Mouse (Mus musculus): ENCODE data around the gene Nme8. TPM values are rescaled to one million over a fixed set of nuclear protein-coding genes. Genes with fewer than 3 reads are reported as not detected.

Nme8 gene
- polyA plus RNA-seq, 1 experiment from 2014 or later: not detected

DNA sequence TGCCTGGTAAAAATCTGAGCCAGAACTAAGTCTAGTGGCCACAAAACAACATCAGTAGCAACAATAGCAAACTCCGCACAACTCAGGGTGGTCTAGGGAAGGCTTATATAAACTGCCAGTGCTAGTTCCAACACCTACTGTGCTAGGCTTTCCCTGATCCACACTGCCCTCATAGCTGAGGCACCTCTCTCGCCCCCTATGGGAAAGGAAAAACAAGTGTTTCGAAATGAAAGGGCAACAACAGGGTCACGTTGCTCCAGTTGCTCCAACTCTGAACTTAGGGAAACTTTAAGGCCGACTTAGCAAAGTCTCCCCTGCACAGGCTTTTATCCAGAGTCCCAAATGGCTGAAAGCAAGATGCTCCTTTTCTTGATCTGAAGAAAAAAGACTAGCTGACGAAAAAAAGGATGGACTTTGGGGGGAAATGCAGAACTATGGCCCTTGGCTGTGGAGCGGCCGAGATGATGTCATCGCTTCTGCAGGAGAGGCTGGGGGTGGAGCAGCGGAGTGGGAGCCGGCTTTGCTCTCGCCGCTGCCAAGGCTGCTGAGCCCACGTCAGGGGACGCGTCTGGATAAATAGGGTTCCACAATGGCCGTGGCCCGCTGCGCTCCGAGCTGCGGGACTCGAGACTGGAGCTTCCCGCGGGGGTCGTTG lies 74.9 kb downstream of the Nme8 start, which contains the start of gene Sfrp4:
TSS of gene Sfrp4 (plus strand) at position 532 of the 655 bp plus-strand sequence.
- H3K27ac ChIP-seq (ENCODE audit: low read length): no peak within 1 kb of the TSS
- H3K9ac ChIP-seq (replicated peaks; ENCODE audit: low read length): peak within 1 kb of the TSS; percentile 63

DNA sequence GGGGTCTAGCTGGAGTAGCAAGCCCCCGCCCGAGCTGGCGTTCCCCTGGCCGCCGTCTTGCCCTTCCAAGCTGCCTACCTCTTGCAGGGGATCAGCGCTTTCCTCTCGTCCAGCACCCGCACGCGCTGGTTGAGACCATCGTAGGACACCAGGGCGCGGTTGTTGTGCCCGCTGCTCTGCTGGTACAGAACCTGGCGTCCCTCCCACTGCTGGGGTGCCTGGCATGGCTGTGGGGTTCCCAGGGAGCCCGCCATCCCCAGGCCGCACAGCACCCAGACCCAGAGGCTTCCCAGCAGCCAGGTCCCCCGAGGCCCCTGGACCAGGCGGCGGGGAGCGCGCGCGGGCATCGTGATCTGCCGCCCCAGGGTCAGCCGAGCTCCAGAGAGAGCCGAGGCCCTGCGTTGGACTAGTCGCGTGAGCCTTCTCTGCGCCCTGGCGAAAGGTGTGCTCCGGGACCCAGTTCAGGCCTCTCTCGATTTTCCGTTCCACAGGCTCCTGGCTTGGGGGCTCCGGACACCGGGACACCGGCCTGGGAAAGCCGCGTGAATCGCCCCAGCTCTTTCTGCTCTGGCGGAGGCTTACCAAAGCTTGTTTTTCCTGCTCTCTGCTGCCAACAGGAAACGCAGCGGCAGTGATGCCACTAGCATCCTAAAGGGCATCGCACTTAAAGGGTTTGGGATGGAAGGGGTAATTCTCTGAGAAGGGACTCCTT lies 78.2 kb downstream of the Nme8 start, which contains the start of gene Epdr1:
TSS of gene Epdr1 (minus strand) at position 712 of the 712 bp plus-strand sequence.
- H3K27me3 ChIP-seq (ENCODE audit: insufficient read depth, low read length): peaks cover 12% of the 10 kb centered on the region
- WGBS: under 1% methylated on average over 45 of the region's 46 CpGs
- peak; percentile 91 for ATAC-seq (ENCODE audit: low FRiP score, low TSS enrichment)
- H3K9ac ChIP-seq (replicated peaks; ENCODE audit: low read length): peak within 1 kb of the TSS; percentile 82
- peak within 1 kb of the TSS; percentile 65 for H3K4me3 ChIP-seq (ENCODE audit: low read length)
- 0 out of 2 replicates have a peak, but pooled peaks cover 7% of the 10 kb centered on the region for H3K4me1 ChIP-seq (ENCODE audit: insufficient read depth, low read length)
- H3K9me3 ChIP-seq (ENCODE audit: low read length): no peaks in the 10 kb centered on the region
- H3K36me3 ChIP-seq (ENCODE audit: insufficient read depth, low read length): no peaks in the 10 kb centered on the region
- peak within 1 kb of the TSS; percentile 52 for H3K27ac ChIP-seq (ENCODE audit: low read length)
- peak within 1 kb of the TSS; percentile 89 for H3K4me2 ChIP-seq (replicated peaks; ENCODE audit: low read depth, low read length)

More for the DNA sequence above, 74.9 kb downstream of the Nme8 start, which contains the start of gene Sfrp4:
- ATAC-seq (ENCODE audit: low FRiP score, low TSS enrichment): peak; percentile 58; the same call in 1 of the 2 replicates
- peaks cover 12% of the 10 kb centered on the region for H3K27me3 ChIP-seq (ENCODE audit: insufficient read depth, low read length)
- no peaks in the 10 kb centered on the region for H3K36me3 ChIP-seq (ENCODE audit: insufficient read depth, low read length)
- peak within 1 kb of the TSS; percentile 52 for H3K4me3 ChIP-seq (ENCODE audit: low read length)
- 4% methylated on average over 25 of the region's 25 CpGs for WGBS
- no peaks in the 10 kb centered on the region for H3K9me3 ChIP-seq (ENCODE audit: low read length)
- peak within 1 kb of the TSS; percentile 93 for H3K4me2 ChIP-seq (replicated peaks; ENCODE audit: low read depth, low read length)
- 0 out of 2 replicates have a peak, but pooled peaks cover 7% of the 10 kb centered on the region for H3K4me1 ChIP-seq (ENCODE audit: insufficient read depth, low read length)

DNA sequence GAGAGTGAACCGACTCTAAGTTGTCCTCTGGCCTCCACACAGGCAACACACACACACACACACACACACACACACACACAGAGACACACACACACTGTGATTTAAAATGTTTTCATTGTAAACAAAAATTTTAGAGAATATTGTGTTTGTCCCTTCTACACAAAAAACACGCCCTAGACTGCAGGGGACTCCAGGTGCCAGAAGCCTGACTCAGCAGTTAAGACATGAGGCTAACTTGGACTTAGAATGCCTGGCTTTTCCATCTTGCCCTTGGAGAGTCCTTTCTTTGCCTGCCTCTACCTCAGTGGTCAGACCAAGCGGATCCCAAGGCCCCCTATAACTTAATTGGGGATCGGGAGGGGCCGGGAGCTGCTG lies 78.8 kb downstream of the Nme8 start:
- no peaks in the 10 kb centered on the region for H3K9me3 ChIP-seq (ENCODE audit: low read length)
- H3K36me3 ChIP-seq (ENCODE audit: insufficient read depth, low read length): no peaks in the 10 kb centered on the region
- peak; percentile 57 for ATAC-seq (ENCODE audit: low FRiP score, low TSS enrichment)
- H3K4me2 ChIP-seq (replicated peaks; ENCODE audit: low read depth, low read length): peak overlapping the region; percentile 89
- peak overlapping the region; percentile 82 for H3K9ac ChIP-seq (replicated peaks; ENCODE audit: low read length)
- H3K4me3 ChIP-seq (ENCODE audit: low read length): peak overlapping the region; percentile 65
- 0 out of 2 replicates have a peak, but pooled peaks cover 7% of the 10 kb centered on the region for H3K4me1 ChIP-seq (ENCODE audit: insufficient read depth, low read length)
- 8% methylated on average over 5 of the region's 5 CpGs for WGBS
- H3K27ac ChIP-seq (ENCODE audit: low read length): 0 out of 2 replicates have a peak overlapping the region, but pooled peaks have one; percentile 52
- peaks cover 8% of the 10 kb centered on the region for H3K27me3 ChIP-seq (ENCODE audit: insufficient read depth, low read length)

DNA sequence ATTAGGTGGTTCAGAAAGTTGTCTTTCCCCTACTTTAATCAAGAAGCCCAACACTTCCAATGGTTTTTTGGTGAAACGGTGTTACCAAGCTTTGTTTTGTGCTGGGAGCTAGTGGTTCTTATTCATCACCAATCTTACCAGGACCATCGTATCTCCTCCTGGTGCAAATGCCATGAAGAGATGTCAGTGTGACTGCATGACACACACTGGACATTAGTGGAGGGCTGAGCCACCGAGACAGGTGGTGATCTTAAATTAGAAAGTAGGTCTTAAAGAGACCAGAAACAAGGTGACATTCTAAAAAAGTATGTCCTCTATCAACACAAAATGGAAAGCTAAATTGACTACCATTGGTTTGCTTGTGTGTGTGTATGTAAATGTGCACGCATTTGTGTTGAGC lies 79.5 kb downstream of the Nme8 start:
- Histone ChIP-seq H3K4me1 (ENCODE audit: insufficient read depth, low read length) (0 out of 2 replicates have a peak, but pooled peaks cover 1% of the 10 kb centered on the region), H3K27me3 (ENCODE audit: insufficient read depth, low read length) (peaks cover under 1% of the 10 kb centered on the region; the same call in 1 of the 2 replicates), H3K36me3 (ENCODE audit: insufficient read depth, low read length) (no peaks in the 10 kb centered on the region), H3K27ac (ENCODE audit: low read length) (no peak overlapping the region), H3K4me2 (replicated peaks; ENCODE audit: low read depth, low read length) (no peak overlapping the region), H3K9ac (replicated peaks; ENCODE audit: low read length) (no peak overlapping the region), H3K9me3 (ENCODE audit: low read length) (no peaks in the 10 kb centered on the region), H3K4me3 (ENCODE audit: low read length) (no peak overlapping the region)
- WGBS: 96% methylated on average over 4 of the region's 4 CpGs
- no peak for ATAC-seq (ENCODE audit: low FRiP score, low TSS enrichment)

DNA sequence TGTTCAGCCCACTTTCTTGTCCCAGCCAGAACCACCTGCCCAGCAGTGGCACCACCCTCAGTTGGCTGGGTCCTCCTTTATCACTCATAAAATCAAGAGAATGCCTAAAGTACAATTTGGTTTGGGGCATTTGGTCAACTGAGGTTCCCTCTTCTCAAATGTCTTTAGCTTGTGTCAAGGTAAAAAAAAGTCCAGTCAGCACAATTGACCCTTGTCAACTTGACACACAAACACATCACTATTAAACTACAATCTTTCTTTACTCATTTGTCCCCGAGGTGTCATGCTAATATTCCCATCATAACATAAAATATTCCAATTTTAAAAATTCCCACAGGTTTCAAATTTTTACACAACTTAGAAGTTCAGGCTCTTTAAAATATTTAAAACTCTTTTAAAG lies 83.3 kb downstream of the Nme8 start:
- no peak overlapping the region for H3K27ac ChIP-seq (ENCODE audit: low read length)
- WGBS: 90% methylated on average over 1 of the region's 1 CpGs
- no peak overlapping the region for H3K4me2 ChIP-seq (replicated peaks; ENCODE audit: low read depth, low read length)
- H3K9me3 ChIP-seq (ENCODE audit: low read length): no peaks in the 10 kb centered on the region
- no peak for ATAC-seq (ENCODE audit: low FRiP score, low TSS enrichment)
- H3K36me3 ChIP-seq (ENCODE audit: insufficient read depth, low read length): no peaks in the 10 kb centered on the region
- H3K9ac ChIP-seq (replicated peaks; ENCODE audit: low read length): no peak overlapping the region
- H3K27me3 ChIP-seq (ENCODE audit: insufficient read depth, low read length): no peaks in the 10 kb centered on the region
- H3K4me3 ChIP-seq (ENCODE audit: low read length): no peak overlapping the region
- H3K4me1 ChIP-seq (ENCODE audit: insufficient read depth, low read length): no peaks in the 10 kb centered on the region

DNA sequence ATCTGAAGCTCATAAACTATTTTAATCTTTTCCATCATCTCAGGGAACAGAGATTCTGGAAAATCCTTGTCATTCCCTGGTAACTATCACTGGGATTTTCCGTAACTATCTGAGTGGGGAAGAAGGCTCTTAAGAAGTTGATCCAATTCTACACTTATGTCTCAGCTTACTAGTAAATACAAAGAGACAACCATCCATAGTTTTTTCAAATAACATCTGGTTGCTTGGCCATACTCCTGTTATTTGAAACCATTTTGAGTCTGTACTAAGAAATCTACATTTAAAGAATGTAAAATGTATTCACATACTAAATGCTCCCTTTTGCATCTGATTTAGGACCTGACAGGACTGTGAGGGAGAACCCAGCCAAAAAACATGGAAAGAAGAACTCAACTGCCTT lies 84.2 kb downstream of the Nme8 start:
- no peaks in the 10 kb centered on the region for H3K27me3 ChIP-seq (ENCODE audit: insufficient read depth, low read length)
- no peak overlapping the region for H3K27ac ChIP-seq (ENCODE audit: low read length)
- 97% methylated on average over 1 of the region's 1 CpGs for WGBS
- no peak for ATAC-seq (ENCODE audit: low FRiP score, low TSS enrichment)
- no peaks in the 10 kb centered on the region for H3K9me3 ChIP-seq (ENCODE audit: low read length)
- no peaks in the 10 kb centered on the region for H3K36me3 ChIP-seq (ENCODE audit: insufficient read depth, low read length)
- no peak overlapping the region for H3K4me3 ChIP-seq (ENCODE audit: low read length)
- H3K4me1 ChIP-seq (ENCODE audit: insufficient read depth, low read length): no peaks in the 10 kb centered on the region
- H3K4me2 ChIP-seq (replicated peaks; ENCODE audit: low read depth, low read length): no peak overlapping the region
- H3K9ac ChIP-seq (replicated peaks; ENCODE audit: low read length): no peak overlapping the region

DNA sequence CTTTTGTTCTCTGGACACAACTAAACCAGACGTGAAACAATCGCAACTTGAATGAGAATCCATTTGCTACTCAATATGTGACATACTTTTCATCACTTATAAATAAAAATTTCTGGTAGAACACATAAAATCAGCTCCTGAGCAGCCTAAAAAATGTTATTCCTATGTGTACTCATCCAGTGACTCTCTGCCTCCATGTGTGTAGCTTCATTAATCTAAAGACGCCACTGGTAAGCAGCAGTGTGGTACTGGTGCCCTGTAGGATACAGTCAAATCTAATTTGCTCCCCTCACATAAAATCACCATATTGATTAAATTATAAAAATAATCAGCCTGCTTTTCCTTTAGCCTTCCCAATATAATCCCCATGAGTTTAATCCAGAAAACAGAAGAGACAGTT lies 84.6 kb downstream of the Nme8 start:
- Histone ChIP-seq H3K9ac (replicated peaks; ENCODE audit: low read length) (no peak overlapping the region), H3K36me3 (ENCODE audit: insufficient read depth, low read length) (no peaks in the 10 kb centered on the region), H3K9me3 (ENCODE audit: low read length) (no peaks in the 10 kb centered on the region), H3K4me2 (replicated peaks; ENCODE audit: low read depth, low read length) (no peak overlapping the region), H3K4me1 (ENCODE audit: insufficient read depth, low read length) (no peaks in the 10 kb centered on the region), H3K27me3 (ENCODE audit: insufficient read depth, low read length) (no peaks in the 10 kb centered on the region), H3K27ac (ENCODE audit: low read length) (no peak overlapping the region), H3K4me3 (ENCODE audit: low read length) (no peak overlapping the region)
- WGBS: 91% methylated on average over 3 of the region's 3 CpGs
- no peak for ATAC-seq (ENCODE audit: low FRiP score, low TSS enrichment)

DNA sequence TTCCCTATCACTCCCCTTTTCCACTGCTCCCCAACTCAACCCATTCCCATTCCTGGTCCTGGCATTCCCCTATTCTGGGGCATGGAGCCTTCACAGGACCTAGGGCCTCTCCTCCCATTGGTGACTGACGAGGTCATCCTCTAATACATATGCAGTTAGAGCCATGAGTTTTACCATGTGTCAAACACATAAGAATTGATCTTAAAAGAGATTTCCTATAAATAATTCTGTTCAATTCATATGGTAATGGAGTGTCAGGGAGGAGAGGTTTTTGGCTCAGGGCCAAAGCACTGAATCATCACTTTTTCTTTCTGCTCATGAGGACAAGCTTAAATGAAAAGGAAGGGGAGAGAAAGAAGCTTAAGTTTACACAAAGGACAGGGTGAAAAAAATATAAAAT lies 85.2 kb downstream of the Nme8 start:
- no peak overlapping the region for H3K27ac ChIP-seq (ENCODE audit: low read length)
- WGBS: 86% methylated on average over 1 of the region's 1 CpGs
- H3K9ac ChIP-seq (replicated peaks; ENCODE audit: low read length): no peak overlapping the region
- no peaks in the 10 kb centered on the region for H3K36me3 ChIP-seq (ENCODE audit: insufficient read depth, low read length)
- H3K4me1 ChIP-seq (ENCODE audit: insufficient read depth, low read length): no peaks in the 10 kb centered on the region
- no peaks in the 10 kb centered on the region for H3K9me3 ChIP-seq (ENCODE audit: low read length)
- H3K27me3 ChIP-seq (ENCODE audit: insufficient read depth, low read length): no peaks in the 10 kb centered on the region
- no peak overlapping the region for H3K4me2 ChIP-seq (replicated peaks; ENCODE audit: low read depth, low read length)
- ATAC-seq (ENCODE audit: low FRiP score, low TSS enrichment): no peak
- no peak overlapping the region for H3K4me3 ChIP-seq (ENCODE audit: low read length)

DNA sequence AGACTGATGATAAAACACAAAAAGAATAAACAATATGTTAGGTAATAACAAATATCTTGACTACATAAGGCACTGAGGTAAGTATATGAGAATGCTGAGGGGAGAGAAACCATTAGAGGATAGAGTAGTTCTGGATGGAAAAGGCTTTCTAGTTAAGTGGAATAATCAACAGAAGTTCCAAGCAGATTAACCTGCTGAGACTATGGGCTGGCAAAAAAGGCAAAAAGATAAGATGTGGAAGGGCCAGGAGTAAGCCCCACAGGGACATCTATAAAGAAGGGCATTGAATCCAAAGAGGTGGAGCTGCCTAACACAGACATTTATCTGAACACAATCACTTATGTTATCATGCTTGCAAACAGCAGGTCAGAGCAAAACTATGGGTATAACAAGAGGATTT lies 89.5 kb downstream of the Nme8 start:
- no peak overlapping the region for H3K27ac ChIP-seq (ENCODE audit: low read length)

DNA sequence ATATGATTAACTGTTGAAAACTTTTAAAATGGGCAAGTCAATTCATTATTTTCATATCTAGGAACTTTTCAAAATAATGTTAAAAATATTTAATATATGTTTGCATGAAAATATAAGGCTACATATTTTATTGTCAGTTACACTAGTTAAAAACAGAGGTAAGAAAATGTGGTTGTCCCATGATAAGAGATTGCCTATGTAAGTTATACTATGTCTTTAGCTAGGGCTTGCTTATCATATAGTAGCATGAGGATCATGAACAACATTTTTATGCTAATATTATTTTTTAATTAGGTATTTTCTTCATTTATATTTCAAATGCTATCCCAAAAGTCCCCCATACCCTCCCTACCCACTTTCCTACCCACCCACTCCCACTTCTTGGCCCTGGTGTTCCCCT lies 92.7 kb downstream of the Nme8 start:
- Histone ChIP-seq H3K4me3 (ENCODE audit: low read length) (no peak overlapping the region), H3K9me3 (ENCODE audit: low read length) (no peaks in the 10 kb centered on the region)
- ATAC-seq (ENCODE audit: low FRiP score, low TSS enrichment): no peak

More for the DNA sequence above, 89.5 kb downstream of the Nme8 start:
- H3K4me1 ChIP-seq (ENCODE audit: insufficient read depth, low read length): no peaks in the 10 kb centered on the region
- no peaks in the 10 kb centered on the region for H3K36me3 ChIP-seq (ENCODE audit: insufficient read depth, low read length)
- no peak for ATAC-seq (ENCODE audit: low FRiP score, low TSS enrichment)
- H3K9me3 ChIP-seq (ENCODE audit: low read length): no peaks in the 10 kb centered on the region
- no peak overlapping the region for H3K4me3 ChIP-seq (ENCODE audit: low read length)
- H3K27me3 ChIP-seq (ENCODE audit: insufficient read depth, low read length): no peaks in the 10 kb centered on the region
- H3K4me2 ChIP-seq (replicated peaks; ENCODE audit: low read depth, low read length): no peak overlapping the region
- no peak overlapping the region for H3K9ac ChIP-seq (replicated peaks; ENCODE audit: low read length)

More for the DNA sequence above, 92.7 kb downstream of the Nme8 start:
- Histone ChIP-seq H3K9ac (replicated peaks; ENCODE audit: low read length) (no peak overlapping the region), H3K27me3 (ENCODE audit: insufficient read depth, low read length) (no peaks in the 10 kb centered on the region), H3K4me2 (replicated peaks; ENCODE audit: low read depth, low read length) (no peak overlapping the region), H3K27ac (ENCODE audit: low read length) (no peak overlapping the region), H3K4me1 (ENCODE audit: insufficient read depth, low read length) (no peaks in the 10 kb centered on the region), H3K36me3 (ENCODE audit: insufficient read depth, low read length) (no peaks in the 10 kb centered on the region)

Data from kidney, embryonic 16.5 days (tissue).